Mouse (Mus musculus) embryonic facial prominence, embryonic 15.5 days (tissue): ENCODE data around the gene Adgrg5. TPM values are rescaled to one million over a fixed set of nuclear protein-coding genes. Genes with fewer than 3 reads are reported as not detected.

ENCODE experiments used
- ATAC-seq: fragments of 200-750 bp; cut with Nextera tagmentation; 2 replicates; pipeline ENCODE4 v1.8.0; 2017; ENCODE audit warnings: low read depth, moderate TSS enrichment; ENCODE audit not compliant: insufficient number of reproducible peaks, low FRiP score, low TSS enrichment
- H3K27ac ChIP-seq: fragments of 300-500 bp; sonication (generic); replicated peaks from 2 replicates; pipeline ENCODE4 v1.5.1; 2015; ENCODE audit warnings: mild to moderate bottlenecking, inconsistent platforms
- H3K27me3 ChIP-seq: fragments of 300-500 bp; sonication (generic); 2 replicates; pipeline ENCODE4 v1.6.1; 2015; ENCODE audit warnings: inconsistent platforms
- H3K36me3 ChIP-seq: fragments of 300-500 bp; sonication (generic); 2 replicates; pipeline ENCODE4 v1.6.1; 2015; ENCODE audit warnings: mild to moderate bottlenecking, inconsistent platforms
- H3K4me1 ChIP-seq: fragments of 300-500 bp; sonication (generic); 2 replicates; pipeline ENCODE4 v1.6.1; 2015; ENCODE audit warnings: inconsistent platforms
- H3K4me2 ChIP-seq: fragments of 300-500 bp; sonication (generic); replicated peaks from 2 replicates; pipeline ENCODE4 v1.6.1; 2015; ENCODE audit warnings: mild to moderate bottlenecking, inconsistent platforms
- H3K4me3 ChIP-seq: fragments of 300-500 bp; sonication (generic); replicated peaks from 2 replicates; pipeline ENCODE4 v1.5.1; 2015; ENCODE audit warnings: mild to moderate bottlenecking, inconsistent platforms
- H3K9ac ChIP-seq: fragments of 300-500 bp; sonication (generic); 2 replicates; pipeline ENCODE4 v1.6.1; 2015; ENCODE audit warnings: inconsistent platforms
- H3K9me3 ChIP-seq: fragments of 300-500 bp; sonication (generic); replicated peaks from 2 replicates; pipeline ENCODE4 v1.6.1; 2016; ENCODE audit warnings: inconsistent platforms
- WGBS: fragments of 180-500 bp; shearing (Covaris S2); methylation state at CpG from one replicate; pipeline ENCODE4 v1.1.7; 2015; 5-methylcytosine and 5-hydroxymethylcytosine counted together
- polyA plus RNA-seq: library from polyadenylated mRNA; unstranded; fragments of >200 nt; fragmentation: Nextera tagmentation; extraction: Ambion mirVana; gene quantifications from 2 replicates; pipeline ENCODE4 v1.2.1, GENCODE M21; 2015

The Adgrg5 gene
- polyA plus RNA-seq, 1 experiment from 2014 or later, result 0.07 TPM

- ATAC-seq, result peak; percentile 64
- Histone ChIP-seq H3K27me3 (no peaks in the 10 kb centered on the region), H3K4me3 (peak within 1 kb of the TSS; percentile 69), H3K9ac (peak within 1 kb of the TSS; percentile 64), H3K4me1 (peaks cover 47% of the 10 kb centered on the region), H3K4me2 (peak within 1 kb of the TSS; percentile 72), H3K36me3 (no peaks in the 10 kb centered on the region), H3K9me3 (no peaks in the 10 kb centered on the region), H3K27ac (peak within 1 kb of the TSS; percentile 90)
- WGBS, result 2% methylated on average over 51 of the region's 51 CpGs
Measured at GRCm38 (mm10) chr8:94917851-94918495, 5.5 kb upstream of the Adgrg5 start, which contains the start of gene Ccdc102a. Ccdc102a (minus strand) TSS chr8:94918098.

- no peak overlapping the region for H3K4me3 ChIP-seq
- H3K27ac ChIP-seq, result no peak overlapping the region
- H3K4me1 ChIP-seq, result peaks cover 34% of the 10 kb centered on the region
- no peak overlapping the region for H3K4me2 ChIP-seq
- ATAC-seq, result no peak
- no peaks in the 10 kb centered on the region for H3K36me3 ChIP-seq
- no peaks in the 10 kb centered on the region for H3K9me3 ChIP-seq
- no peaks in the 10 kb centered on the region for H3K27me3 ChIP-seq
- no peak overlapping the region for H3K9ac ChIP-seq
Measured at GRCm38 (mm10) chr8:94919256-94919655, 4.2 kb upstream of the Adgrg5 start.

- no peak overlapping the region for H3K4me2 ChIP-seq
- peaks cover 5% of the 10 kb centered on the region; the same call in 1 of the 2 replicates for H3K4me1 ChIP-seq
- H3K27me3 ChIP-seq, result no peaks in the 10 kb centered on the region
- H3K27ac ChIP-seq, result no peak overlapping the region
- no peak for ATAC-seq
- WGBS, result 65% methylated on average over 6 of the region's 6 CpGs
- no peak overlapping the region for H3K4me3 ChIP-seq
- H3K9me3 ChIP-seq, result no peaks in the 10 kb centered on the region
- H3K36me3 ChIP-seq, result no peaks in the 10 kb centered on the region
- H3K9ac ChIP-seq, result no peak overlapping the region
Measured at GRCm38 (mm10) chr8:94922176-94922575, 1.3 kb upstream of the Adgrg5 start.

GRCm38 (mm10) chr8:94922602-94923001 lies 892 bp upstream of the Adgrg5 start:
- Histone ChIP-seq H3K4me2 (no peak overlapping the region), H3K9me3 (no peaks in the 10 kb centered on the region), H3K9ac (no peak overlapping the region), H3K27ac (no peak overlapping the region), H3K27me3 (no peaks in the 10 kb centered on the region), H3K4me1 (peaks cover 4% of the 10 kb centered on the region; the same call in 1 of the 2 replicates), H3K36me3 (no peaks in the 10 kb centered on the region), H3K4me3 (no peak overlapping the region)
- no peak for ATAC-seq
- WGBS, result 26% methylated on average over 8 of the region's 8 CpGs

- no peak overlapping the region for H3K4me3 ChIP-seq
- H3K4me2 ChIP-seq, result no peak overlapping the region
- H3K27ac ChIP-seq, result no peak overlapping the region
- 81% methylated on average over 3 of the region's 3 CpGs for WGBS
- ATAC-seq, result no peak
- H3K9me3 ChIP-seq, result no peaks in the 10 kb centered on the region
- H3K9ac ChIP-seq, result no peak overlapping the region
- H3K27me3 ChIP-seq, result no peaks in the 10 kb centered on the region
- H3K4me1 ChIP-seq, result no peaks in the 10 kb centered on the region
- no peaks in the 10 kb centered on the region for H3K36me3 ChIP-seq
Measured at GRCm38 (mm10) chr8:94928227-94928626, 4.7 kb downstream of the Adgrg5 start.

GRCm38 (mm10) chr8:94933918-94934317 lies 10.4 kb downstream of the Adgrg5 start:
- H3K4me1 ChIP-seq, result no peaks in the 10 kb centered on the region
- no peak overlapping the region for H3K27ac ChIP-seq
- no peaks in the 10 kb centered on the region for H3K9me3 ChIP-seq
- WGBS, result 53% methylated on average over 5 of the region's 5 CpGs
- H3K4me3 ChIP-seq, result no peak overlapping the region
- H3K36me3 ChIP-seq, result no peaks in the 10 kb centered on the region
- H3K27me3 ChIP-seq, result no peaks in the 10 kb centered on the region
- ATAC-seq, result no peak
- no peak overlapping the region for H3K4me2 ChIP-seq
- no peak overlapping the region for H3K9ac ChIP-seq

GRCm38 (mm10) chr8:94935172-94935571 lies 11.7 kb downstream of the Adgrg5 start:
- Histone ChIP-seq H3K27ac (no peak overlapping the region), H3K9ac (no peak overlapping the region), H3K4me1 (no peaks in the 10 kb centered on the region), H3K27me3 (no peaks in the 10 kb centered on the region), H3K4me2 (no peak overlapping the region), H3K4me3 (no peak overlapping the region), H3K36me3 (no peaks in the 10 kb centered on the region), H3K9me3 (no peaks in the 10 kb centered on the region)
- ATAC-seq, result no peak
- 66% methylated on average over 3 of the region's 3 CpGs for WGBS

GRCm38 (mm10) chr8:94942566-94942965 lies 19.1 kb downstream of the Adgrg5 start:
- Histone ChIP-seq H3K27me3 (no peaks in the 10 kb centered on the region), H3K27ac (no peak overlapping the region), H3K9ac (no peak overlapping the region), H3K9me3 (no peaks in the 10 kb centered on the region), H3K4me2 (no peak overlapping the region), H3K36me3 (no peaks in the 10 kb centered on the region), H3K4me1 (no peaks in the 10 kb centered on the region), H3K4me3 (no peak overlapping the region)
- no peak for ATAC-seq
- 17% methylated on average over 6 of the region's 6 CpGs for WGBS

GRCm38 (mm10) chr8:94945185-94945584 lies 21.7 kb downstream of the Adgrg5 start:
- Histone ChIP-seq H3K9me3 (no peaks in the 10 kb centered on the region), H3K4me2 (no peak overlapping the region), H3K27me3 (no peaks in the 10 kb centered on the region), H3K27ac (no peak overlapping the region), H3K4me1 (no peaks in the 10 kb centered on the region), H3K36me3 (no peaks in the 10 kb centered on the region), H3K9ac (no peak overlapping the region), H3K4me3 (no peak overlapping the region)
- ATAC-seq, result no peak
- 47% methylated on average over 6 of the region's 6 CpGs for WGBS

GRCm38 (mm10) chr8:94948421-94948820 lies 24.9 kb downstream of the Adgrg5 start:
- H3K9ac ChIP-seq, result no peak overlapping the region
- WGBS, result 71% methylated on average over 4 of the region's 4 CpGs
- H3K4me3 ChIP-seq, result no peak overlapping the region
- no peaks in the 10 kb centered on the region for H3K9me3 ChIP-seq
- ATAC-seq, result no peak
- no peaks in the 10 kb centered on the region for H3K4me1 ChIP-seq
- H3K27ac ChIP-seq, result no peak overlapping the region
- H3K36me3 ChIP-seq, result no peaks in the 10 kb centered on the region
- H3K27me3 ChIP-seq, result no peaks in the 10 kb centered on the region
- no peak overlapping the region for H3K4me2 ChIP-seq

- no peaks in the 10 kb centered on the region for H3K9me3 ChIP-seq
- H3K4me3 ChIP-seq, result no peak overlapping the region
- 82% methylated on average over 4 of the region's 4 CpGs for WGBS
- no peaks in the 10 kb centered on the region for H3K4me1 ChIP-seq
- H3K9ac ChIP-seq, result no peak overlapping the region
- ATAC-seq, result no peak
- no peak overlapping the region for H3K4me2 ChIP-seq
- H3K36me3 ChIP-seq, result no peaks in the 10 kb centered on the region
- H3K27me3 ChIP-seq, result no peaks in the 10 kb centered on the region
- H3K27ac ChIP-seq, result no peak overlapping the region
Measured at GRCm38 (mm10) chr8:94949010-94949409, 25.5 kb downstream of the Adgrg5 start.

GRCm38 (mm10) chr8:94950046-94950445 lies 26.6 kb downstream of the Adgrg5 start:
- no peak; the same call in 1 of the 2 replicates for ATAC-seq
- Histone ChIP-seq H3K9ac (no peak overlapping the region), H3K4me2 (no peak overlapping the region), H3K36me3 (no peaks in the 10 kb centered on the region), H3K9me3 (no peaks in the 10 kb centered on the region), H3K27me3 (no peaks in the 10 kb centered on the region), H3K4me1 (no peaks in the 10 kb centered on the region), H3K27ac (no peak overlapping the region), H3K4me3 (no peak overlapping the region)
- 15% methylated on average over 4 of the region's 4 CpGs for WGBS
